Mouse (Mus musculus) bone marrow macrophage, adult 2 months (primary cell): ENCODE data around the gene Tbcd.

Source experiments
- CTCF ChIP-seq: IDR thresholded peaks from 2 replicates; pipeline ENCODE4 v1.5.1; 2012; ENCODE audit warnings: low read depth, mild to moderate bottlenecking, low read length, moderate library complexity
- POLR2A ChIP-seq: IDR thresholded peaks from 2 replicates; pipeline ENCODE4 v1.6.1; 2012; ENCODE audit warnings: mild to moderate bottlenecking, low read depth, low read length, borderline replicate concordance

GRCm38 (mm10) chr11:121641501-121642145, 189.9 kb downstream of the Tbcd start:
- TF ChIP-seq CTCF, result no peak
- TF ChIP-seq POLR2A, result no peak
